Mouse (Mus musculus) heart, adult 2 months (tissue): ENCODE measurements around the gene Hypk. TPM values are rescaled to one million over a fixed set of nuclear protein-coding genes. Genes with fewer than 3 reads are reported as not detected.

Source experiments
- DNase-seq, 2 experiments: peaks; one replicate each; pipeline ENCODE4 v3.0.0; 2021
- H3K27ac ChIP-seq: fragments of 200-600 bp; 2 replicates; pipeline ENCODE4 v1.8.1; 2022
- H3K27me3 ChIP-seq: fragments of 200-500 bp; 2 replicates; pipeline ENCODE4 v1.6.1; 2012; ENCODE audit warnings: mild to moderate bottlenecking, low read length, inconsistent platforms, mixed read lengths; ENCODE audit not compliant: control insufficient read depth, insufficient read depth
- H3K36me3 ChIP-seq: fragments of 200-500 bp; 2 replicates; pipeline ENCODE4 v1.6.1; 2012; ENCODE audit warnings: low read length, inconsistent platforms; ENCODE audit not compliant: control insufficient read depth, insufficient read depth
- H3K4me1 ChIP-seq: fragments of 200-500 bp; 2 replicates; pipeline ENCODE4 v1.6.1; 2011; ENCODE audit warnings: low read length; ENCODE audit not compliant: control insufficient read depth, insufficient read depth
- H3K4me3 ChIP-seq: fragments of 200-600 bp; 2 replicates; pipeline ENCODE4 v1.8.1; 2022
- H3K79me2 ChIP-seq: fragments of 200-500 bp; replicated peaks from 2 replicates; pipeline ENCODE4 v1.6.1; 2012; ENCODE audit warnings: mild to moderate bottlenecking, inconsistent platforms, low read length, moderate library complexity, mixed read lengths; ENCODE audit not compliant: control insufficient read depth, insufficient read depth
- H3K9ac ChIP-seq: fragments of 200-500 bp; 2 replicates; pipeline ENCODE4 v1.6.1; 2012; ENCODE audit warnings: low read depth, mild to moderate bottlenecking, control low read depth, inconsistent platforms, low read length, mixed read lengths
- CTCF ChIP-seq: fragments of 200-600 bp; IDR thresholded peaks from 2 replicates; pipeline ENCODE4 v1.8.1; 2022; ENCODE audit warnings: antibody characterized with exemption, mild to moderate bottlenecking, moderate library complexity
- EP300 ChIP-seq: fragments of 200-500 bp; IDR thresholded peaks from 2 replicates; pipeline ENCODE4 v1.6.1; 2011; ENCODE audit warnings: low read depth, low read length, control low read depth; ENCODE audit not compliant: insufficient read depth
- POLR2A ChIP-seq: fragments of 200-500 bp; IDR thresholded peaks from 2 replicates; pipeline ENCODE4 v1.6.1; 2011; ENCODE audit warnings: mild to moderate bottlenecking, low read depth, low read length, control low read depth; ENCODE audit not compliant: insufficient read depth
- WGBS: fragments of 180-500 bp; shearing (Covaris S2); methylation state at CpG from one replicate; pipeline ENCODE4 v1.1.7; 2018; 5-methylcytosine and 5-hydroxymethylcytosine counted together
- intact Hi-C: fragments of 180-260 bp; cut with DNase I; formaldehyde crosslinking; loops from one replicate; pipeline ENCODE4 v1.15.1; 2025
- polyA plus RNA-seq: library from polyadenylated mRNA; depleted of rRNA; stranded (reverse); fragments of >200 nt; gene quantifications from 2 replicates; pipeline ENCODE4 v1.2.3, GENCODE M21; 2012
- total RNA-seq, 2 experiments: library from RNA; stranded (reverse); gene quantifications; 2 replicates each; pipeline ENCODE4 v1.2.3; 2021

Gene Hypk
- total and polyA plus RNA-seq, 3 experiments: 10.4 to 23.5 (median 19.8) TPM

- Histone ChIP-seq H3K36me3 (peaks cover 39% of the 10 kb centered on the region), H3K4me1 (peaks cover 7% of the 10 kb centered on the region), H3K9ac (peak overlapping the region; percentile 99), H3K27me3 (no peaks in the 10 kb centered on the region), H3K79me2 (peaks cover 2% of the 10 kb centered on the region; the same call in 1 of the 2 replicates), H3K4me3 (peak overlapping the region; percentile 96), H3K27ac (peak overlapping the region; percentile 96)
- TF ChIP-seq POLR2A: no peak
- no peak for TF ChIP-seq CTCF
- no peak for TF ChIP-seq EP300
- intact Hi-C loops: loop anchor here (5.0 kb wide), 2 partner anchors 62 to 142 kb away; partner anchors contain the start of gene Trp53bp1
- WGBS: under 1% methylated on average over 32 of the region's 32 CpGs
- DNase-seq: no peak
Observed at GRCm38 (mm10) chr2:121414139-121414685, 38.9 kb upstream of the Hypk start.

GRCm38 (mm10) chr2:121415103-121415502, 38.0 kb upstream of the Hypk start:
- Histone ChIP-seq H3K4me1 (peaks cover 7% of the 10 kb centered on the region), H3K36me3 (peaks cover 39% of the 10 kb centered on the region), H3K27me3 (no peaks in the 10 kb centered on the region), H3K4me3 (peak overlapping the region; percentile 96), H3K27ac (peak overlapping the region; percentile 96; the same call in 1 of the 2 replicates), H3K9ac (no peak overlapping the region), H3K79me2 (peaks cover 2% of the 10 kb centered on the region; the same call in 1 of the 2 replicates)
- 18% methylated on average over 3 of the region's 3 CpGs for WGBS
- no peak for DNase-seq
- TF ChIP-seq EP300 (no peak), POLR2A (no peak), CTCF (no peak)
- intact Hi-C loops: no loop called here

GRCm38 (mm10) chr2:121415591-121415990, 37.5 kb upstream of the Hypk start:
- H3K79me2 ChIP-seq: peaks cover 3% of the 10 kb centered on the region
- H3K4me1 ChIP-seq: peaks cover 7% of the 10 kb centered on the region
- WGBS: 43% methylated on average over 3 of the region's 3 CpGs
- intact Hi-C loops: no loop called here
- H3K27me3 ChIP-seq: no peaks in the 10 kb centered on the region
- H3K36me3 ChIP-seq: peaks cover 39% of the 10 kb centered on the region
- no peak overlapping the region for H3K27ac ChIP-seq
- TF ChIP-seq CTCF (no peak), EP300 (no peak), POLR2A (no peak)
- no peak for DNase-seq
- H3K9ac ChIP-seq: no peak overlapping the region
- peak overlapping the region; percentile 96 for H3K4me3 ChIP-seq

GRCm38 (mm10) chr2:121416356-121416755, 36.7 kb upstream of the Hypk start:
- Histone ChIP-seq H3K4me3 (no peak overlapping the region), H3K27ac (no peak overlapping the region), H3K36me3 (peaks cover 39% of the 10 kb centered on the region), H3K79me2 (peaks cover 3% of the 10 kb centered on the region), H3K27me3 (no peaks in the 10 kb centered on the region), H3K4me1 (peaks cover 7% of the 10 kb centered on the region), H3K9ac (no peak overlapping the region)
- no peak for TF ChIP-seq POLR2A
- TF ChIP-seq EP300: no peak
- TF ChIP-seq CTCF: no peak
- WGBS: 71% methylated on average over 6 of the region's 6 CpGs
- intact Hi-C loops: no loop called here
- DNase-seq: no peak

DNA sequence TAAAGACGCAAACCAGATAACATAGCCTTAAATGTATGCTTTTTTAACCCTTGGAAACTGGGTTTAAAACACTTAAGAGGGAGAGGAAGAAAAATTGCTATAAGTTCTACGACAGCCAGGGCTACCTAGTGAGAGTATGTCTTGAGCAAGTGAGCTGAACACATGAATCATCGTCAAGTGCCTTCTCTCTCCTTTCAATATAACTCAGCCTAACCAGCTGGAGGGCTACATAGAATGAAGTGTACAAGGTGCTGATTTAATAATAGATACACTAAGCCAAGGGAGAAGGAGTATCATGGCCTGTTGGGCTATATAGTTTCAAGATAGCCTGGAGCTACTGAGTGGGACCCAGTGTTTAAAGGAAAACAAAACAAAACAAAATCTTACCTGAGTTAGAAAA, 34.6 kb upstream of the Hypk start:
- Histone ChIP-seq H3K79me2 (peaks cover 3% of the 10 kb centered on the region), H3K4me3 (no peak overlapping the region), H3K36me3 (peaks cover 42% of the 10 kb centered on the region), H3K27me3 (no peaks in the 10 kb centered on the region), H3K27ac (no peak overlapping the region), H3K4me1 (peaks cover 6% of the 10 kb centered on the region), H3K9ac (no peak overlapping the region)
- DNase-seq: no peak
- intact Hi-C loops: no loop called here
- TF ChIP-seq EP300: no peak
- no peak for TF ChIP-seq POLR2A
- no peak for TF ChIP-seq CTCF
- WGBS: 71% methylated on average over 3 of the region's 3 CpGs

- Histone ChIP-seq H3K27ac (no peak overlapping the region), H3K79me2 (peaks cover 3% of the 10 kb centered on the region), H3K4me1 (no peaks in the 10 kb centered on the region; the same call in 1 of the 2 replicates), H3K9ac (no peak overlapping the region), H3K4me3 (no peak overlapping the region), H3K36me3 (peaks cover 20% of the 10 kb centered on the region), H3K27me3 (no peaks in the 10 kb centered on the region)
- intact Hi-C loops: no loop called here
- TF ChIP-seq CTCF: no peak
- no peak for TF ChIP-seq EP300
- TF ChIP-seq POLR2A: no peak
- 83% methylated on average over 2 of the region's 2 CpGs for WGBS
- no peak for DNase-seq
Observed at GRCm38 (mm10) chr2:121423166-121423565, 29.9 kb upstream of the Hypk start.
